In the genomic region with DNA sequence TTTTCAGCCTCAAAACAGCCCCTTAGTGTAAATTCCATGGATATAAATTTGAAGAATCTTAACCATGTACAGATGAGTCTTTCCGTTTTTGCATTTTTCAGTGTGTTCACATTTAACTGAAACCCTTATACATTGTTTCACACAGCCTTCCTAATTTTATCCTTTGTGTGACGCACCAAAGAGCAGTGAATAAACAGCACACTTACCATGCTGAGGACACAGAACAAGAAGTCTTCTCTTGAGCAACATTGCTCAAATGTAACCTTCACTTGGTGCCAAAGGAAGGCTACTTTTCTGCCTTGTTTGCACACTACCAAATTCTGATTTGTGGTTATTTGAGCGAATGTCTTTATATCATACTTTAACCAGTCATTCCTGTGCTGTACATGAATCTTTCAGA, we compare ENCODE assay signal across 29 mouse cellular contexts.
"Had no signal": no experiment of that assay in that cellular context is flagged by ENCODE, and none has a peak within 500 bp of the region (broad histone marks: within the 10 kb centered on the region; RNA-seq: fewer than 3 reads in every experiment).

No protein-coding gene starts in this region.

- H3K9me3 ChIP-seq: embryonic facial prominence, embryonic 10.5 days; embryonic facial prominence, embryonic 12.5 days; embryonic facial prominence, embryonic 13.5 days; embryonic facial prominence, embryonic 15.5 days; forebrain, embryonic 10.5 days; forebrain, embryonic 12.5 days; forebrain, embryonic 13.5 days; forebrain, embryonic 15.5 days had no signal

- H3K4me2 ChIP-seq: embryonic facial prominence, embryonic 12.5 days; embryonic facial prominence, embryonic 13.5 days; embryonic facial prominence, embryonic 15.5 days; forebrain, embryonic 12.5 days; forebrain, embryonic 13.5 days; forebrain, embryonic 15.5 days had no signal

- H3K27me3 ChIP-seq: embryonic facial prominence, embryonic 12.5 days; embryonic facial prominence, embryonic 13.5 days; embryonic facial prominence, embryonic 15.5 days; forebrain, embryonic 12.5 days; forebrain, embryonic 13.5 days; forebrain, embryonic 15.5 days had no signal

- H3K27ac ChIP-seq: embryonic facial prominence, embryonic 10.5 days; embryonic facial prominence, embryonic 12.5 days; embryonic facial prominence, embryonic 13.5 days; embryonic facial prominence, embryonic 15.5 days; forebrain, embryonic 10.5 days; forebrain, embryonic 12.5 days; forebrain, embryonic 13.5 days; forebrain, embryonic 15.5 days; gastrocnemius, adult 2 months; heart, adult 2 months had no signal

- ATAC-seq: forebrain, embryonic 13.5 days; forebrain, embryonic 14.5 days; forebrain, embryonic 15.5 days; forebrain, embryonic 16.5 days; forebrain, postnatal 0 days had no signal

- H3K4me3 ChIP-seq: embryonic facial prominence, embryonic 10.5 days; embryonic facial prominence, embryonic 12.5 days; embryonic facial prominence, embryonic 13.5 days; embryonic facial prominence, embryonic 15.5 days; erythroblast, embryonic 14.5 days; forebrain, embryonic 10.5 days; forebrain, embryonic 12.5 days; forebrain, embryonic 13.5 days; forebrain, embryonic 15.5 days; gastrocnemius, adult 2 months; heart, adult 2 months had no signal

- H3K36me3 ChIP-seq: embryonic facial prominence, embryonic 10.5 days; embryonic facial prominence, embryonic 12.5 days; embryonic facial prominence, embryonic 13.5 days; embryonic facial prominence, embryonic 15.5 days; forebrain, embryonic 10.5 days; forebrain, embryonic 12.5 days; forebrain, embryonic 15.5 days had no signal

- H3K4me1 ChIP-seq: embryonic facial prominence, embryonic 10.5 days; embryonic facial prominence, embryonic 12.5 days; embryonic facial prominence, embryonic 13.5 days; embryonic facial prominence, embryonic 15.5 days; forebrain, embryonic 10.5 days; forebrain, embryonic 12.5 days; forebrain, embryonic 13.5 days; forebrain, embryonic 15.5 days had no signal

- DNase-seq: cerebellum, adult 2 months; cerebellum, adult 8-10 months; cerebellum, adult 9-10 months; cerebellum, adult 9-11 months; cerebellum, postnatal 10 days; cerebellum, postnatal 14 days; cerebellum, postnatal 25 days; cerebellum, postnatal 36 days; embryo, embryonic 11 days; forebrain, postnatal 0 days; gastrocnemius, adult 2 months; gastrocnemius, postnatal 10 days; gastrocnemius, postnatal 14 days; gastrocnemius, postnatal 25 days; gastrocnemius, postnatal 36 days; heart, adult 11 months; heart, adult 18-20 months; heart, adult 2 months had no signal

- H3K9ac ChIP-seq: embryonic facial prominence, embryonic 12.5 days; embryonic facial prominence, embryonic 13.5 days; embryonic facial prominence, embryonic 15.5 days; forebrain, embryonic 12.5 days; forebrain, embryonic 13.5 days; forebrain, embryonic 15.5 days; forebrain, postnatal 0 days had no signal
